Mouse (Mus musculus): ENCODE measurements at regions not wholly inside any gene's neighbourhood (a gene's known extent, or its start where the extent isn't known, plus 50 kb on each side); places are given as distances from the start of the nearest gene placed in this dataset.

DNA sequence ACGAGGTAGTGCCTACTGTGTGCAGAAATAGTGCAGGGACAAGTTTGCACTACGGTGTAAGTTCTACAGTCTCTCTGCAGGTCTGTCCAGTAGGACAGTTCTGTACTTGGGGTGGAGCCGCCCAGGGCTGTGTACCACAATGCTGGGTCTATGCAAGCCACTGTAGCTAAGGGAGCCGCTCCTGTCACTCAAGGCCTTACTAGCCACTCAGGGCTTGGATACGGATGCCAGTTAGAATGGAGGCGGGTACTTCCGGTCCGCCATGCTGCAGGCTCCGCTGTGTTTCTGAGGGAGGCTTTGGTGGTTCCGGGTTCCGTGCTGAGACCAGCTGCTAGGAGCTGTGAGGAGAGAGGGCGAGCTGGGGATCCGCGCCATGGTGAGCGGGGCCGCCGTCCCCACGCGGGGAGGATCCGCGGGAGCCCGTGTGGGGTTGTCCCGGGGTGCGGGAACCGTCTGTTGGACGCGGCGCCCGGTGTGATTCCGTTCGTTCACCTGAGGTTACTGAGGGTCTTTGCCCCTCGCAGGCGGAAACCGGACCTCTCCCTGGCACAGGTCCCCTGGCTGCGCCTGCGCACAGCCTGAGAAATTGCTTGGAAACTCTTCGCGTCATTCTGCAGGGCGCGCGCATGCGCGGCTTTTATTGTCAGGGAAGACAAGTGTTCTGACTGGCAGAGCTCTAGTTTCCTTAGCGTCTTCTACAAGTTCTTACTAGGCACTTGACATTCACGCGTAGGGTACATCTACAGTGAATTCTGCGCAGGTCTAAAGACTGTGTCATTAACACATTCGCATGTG lies 51.0 kb upstream of the Zfp873 start:
- DNase-seq: peak; percentile 80
